Mouse (Mus musculus): Measurements from ENCODE around the gene Ncapd3.
A peak's percentile ranks its signal among the peaks of the same experiment; 100 is the strongest.

DNA sequence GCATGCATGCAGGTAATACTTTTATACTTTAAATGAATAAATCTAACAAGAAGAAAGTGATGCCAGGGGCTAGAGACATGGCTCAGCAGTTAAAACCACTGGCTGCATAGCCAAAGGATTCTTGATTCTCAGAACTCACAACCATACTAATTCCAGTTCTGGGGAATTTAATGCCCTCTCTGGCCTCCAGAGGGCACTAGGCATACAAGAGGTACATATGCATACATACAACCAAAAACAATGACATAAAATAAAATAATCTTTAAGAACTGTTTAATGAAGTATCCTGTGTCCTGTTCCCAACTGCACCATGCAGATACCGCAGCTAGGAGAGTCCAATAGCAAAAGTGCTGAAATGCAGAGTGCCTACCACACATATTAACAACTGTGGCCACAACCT is 104.4 kb downstream of the Ncapd3 start:
- peak; percentile 67 for TF ChIP-seq CTCF (IDR thresholded peaks at IDR 0.05; ENCODE audit: low read depth)
- no peak for TF ChIP-seq EP300 (IDR thresholded peaks at IDR 0.05; ENCODE audit: low read depth)

Measured in liver, postnatal 0 days (tissue).